Mouse (Mus musculus) gastrocnemius, adult 2 months (tissue): ENCODE measurements around the gene Gm10320. TPM values are rescaled to one million over a fixed set of nuclear protein-coding genes. Genes with fewer than 3 reads are reported as not detected.

Source experiments
- DNase-seq: peaks from one replicate; pipeline ENCODE4 v3.0.0; 2022
- H3K27ac ChIP-seq: fragments of 200-600 bp; 2 replicates; pipeline ENCODE4 v1.8.1; 2022; ENCODE audit warnings: mild to moderate bottlenecking
- H3K4me3 ChIP-seq: fragments of 200-600 bp; 2 replicates; pipeline ENCODE4 v1.8.1; 2022; ENCODE audit warnings: mild to moderate bottlenecking, moderate library complexity
- CTCF ChIP-seq: fragments of 200-600 bp; IDR thresholded peaks from 2 replicates; pipeline ENCODE4 v1.8.1; 2022; ENCODE audit warnings: antibody characterized with exemption, mild to moderate bottlenecking, moderate library complexity
- intact Hi-C: fragments of 180-260 bp; cut with DNase I; formaldehyde crosslinking; loops from one replicate; pipeline ENCODE4 v1.15.1; 2025
- total RNA-seq, 2 experiments: library from RNA; stranded (reverse); gene quantifications; 2 replicates each; pipeline ENCODE4 v1.2.3; 2021

Gm10320 gene
- total RNA-seq, 2 experiments from 2014 or later, result not detected

DNA sequence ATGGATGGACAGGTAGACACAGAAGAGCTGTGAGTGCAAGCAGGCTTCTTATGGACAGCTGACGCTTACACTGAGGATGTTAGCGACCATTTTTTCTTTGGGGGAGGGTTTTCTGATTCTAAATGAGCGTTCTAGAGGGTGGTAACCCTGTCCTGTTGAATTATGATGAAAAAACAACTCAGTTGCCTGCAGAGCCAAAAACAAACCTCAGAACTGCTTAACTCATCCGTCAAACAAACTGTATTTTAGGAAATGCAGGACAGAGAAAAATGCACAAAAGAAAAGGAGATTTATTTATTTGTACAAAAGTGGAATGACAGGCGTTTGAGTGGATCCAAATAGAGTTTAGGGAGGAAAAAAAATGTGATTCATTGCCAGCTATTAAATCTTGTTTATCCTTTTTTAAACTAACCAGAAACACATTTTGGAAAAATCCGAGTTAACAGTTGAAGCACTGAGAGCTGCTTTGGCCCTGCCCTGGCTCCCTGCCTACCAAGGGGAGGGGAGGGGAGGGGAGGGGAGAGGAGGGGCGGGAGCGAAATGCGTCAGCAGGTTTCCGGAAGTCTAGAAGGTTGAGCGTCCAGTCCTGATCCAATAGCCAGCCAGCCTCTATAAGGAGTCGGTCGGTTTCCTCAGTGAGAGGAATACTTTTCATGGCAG, 51.4 kb downstream of the Gm10320 start:
- intact Hi-C loops, result no loop called here
- Histone ChIP-seq H3K27ac (no peak overlapping the region), H3K4me3 (no peak overlapping the region)
- TF ChIP-seq CTCF, result no peak
- DNase-seq, result no peak

Other genes with a start within 250 kb of the Gm10320 start
- gene Utp15, start 229.0 kb downstream of the Gm10320 start, total RNA-seq, result 1 to 10 TPM; 4.0 to 5.4 TPM
- gene Ankra2, start 228.9 kb downstream of the Gm10320 start, total RNA-seq, result 10 to 100 TPM; 14.1 to 17.0 TPM
- not detected for gene Gm21976, start 212.1 kb downstream of the Gm10320 start, total RNA-seq
- gene Btf3, start 175.0 kb downstream of the Gm10320 start, total RNA-seq, result 100 to 1,000 TPM; 221 to 236 TPM
- under 1 TPM in 1 of 2 experiments, not detected in 1; 0.05 TPM for gene Foxd1, start 137.8 kb downstream of the Gm10320 start, total RNA-seq
- gene Tmem174, start 145.4 kb upstream of the Gm10320 start, total RNA-seq, result not detected
- 1 to 10 TPM in 1 of 2 experiments, under 1 TPM in 1; 0.64 to 3.1 TPM for gene Tmem171, start 202.8 kb upstream of the Gm10320 start, total RNA-seq